Mouse (Mus musculus): ENCODE measurements around the gene Usp20. TPM values are rescaled to one million over a fixed set of nuclear protein-coding genes. Genes with fewer than 3 reads are reported as not detected.
"Not testable (repeated sequence)": the region's sequence is repeated elsewhere in the genome, so short reads cannot be mapped to it uniquely, and the experiment has no call there.

Gene Usp20
- 10 to 100 TPM; 58.5 to 69.1 TPM for total RNA-seq (2021)

DNA sequence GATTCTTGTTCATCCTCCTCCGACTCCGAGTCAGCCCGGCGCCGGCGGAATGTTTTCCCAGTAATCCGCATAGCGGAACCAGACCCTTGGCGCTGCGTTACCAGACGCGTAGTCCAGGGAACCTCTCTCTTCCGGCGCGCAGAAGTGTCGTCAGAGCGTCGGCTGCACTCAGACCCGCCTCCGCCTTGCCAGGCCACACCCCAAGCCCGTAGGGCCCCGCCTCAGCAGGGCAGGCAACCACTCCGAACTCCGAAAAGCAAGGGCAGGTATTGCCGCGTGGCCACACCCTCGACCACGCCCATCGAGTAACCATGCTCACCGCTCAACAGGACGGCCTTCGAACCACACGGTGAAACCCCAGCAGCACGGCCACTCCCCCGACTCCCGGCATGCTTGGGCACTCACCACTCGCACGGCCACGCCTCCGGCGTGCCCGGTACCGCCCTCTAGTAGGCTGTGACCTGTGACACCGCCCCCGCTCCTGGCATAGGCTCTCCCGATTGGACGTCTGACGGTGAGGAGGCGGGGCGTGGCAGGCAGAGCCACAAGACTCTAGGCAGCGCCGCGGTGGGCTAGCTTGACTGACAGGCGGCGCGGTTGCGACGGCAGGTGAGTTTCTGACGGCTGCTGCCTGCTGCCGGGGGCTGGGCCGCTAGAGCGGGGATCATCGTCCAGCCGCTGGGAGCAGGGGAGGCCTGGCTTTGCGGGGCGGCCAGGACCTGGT lies at the start of gene Usp20, which contains the start of gene BC005624:
TSS of gene Usp20 (plus strand) at position 490 of the 724 bp plus-strand sequence.
TSS of gene BC005624 (minus strand) at position 412 of the 724 bp plus-strand sequence.
- DNase-seq, result peak; percentile 99

DNA sequence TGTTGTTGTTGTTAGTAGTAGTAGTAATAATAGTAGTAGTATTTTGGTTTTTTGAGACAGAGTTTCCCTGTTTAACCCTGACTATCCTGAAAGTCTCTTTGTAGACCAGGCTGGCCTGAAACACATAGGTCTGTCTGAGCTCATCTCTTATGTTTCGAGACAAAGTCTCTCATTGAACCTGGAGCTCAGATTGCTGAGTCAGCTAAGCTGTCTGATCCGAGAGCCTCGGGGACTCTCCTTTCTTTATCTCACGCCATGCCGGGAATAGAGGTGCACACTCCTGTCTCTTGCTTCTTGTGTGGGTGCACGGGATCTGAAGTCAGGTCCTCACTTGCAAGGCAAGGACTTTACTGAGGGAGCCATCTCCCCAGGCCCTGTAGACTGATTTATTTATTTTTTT lies 49.0 kb upstream of the Usp20 start:
- no peak for DNase-seq

DNA sequence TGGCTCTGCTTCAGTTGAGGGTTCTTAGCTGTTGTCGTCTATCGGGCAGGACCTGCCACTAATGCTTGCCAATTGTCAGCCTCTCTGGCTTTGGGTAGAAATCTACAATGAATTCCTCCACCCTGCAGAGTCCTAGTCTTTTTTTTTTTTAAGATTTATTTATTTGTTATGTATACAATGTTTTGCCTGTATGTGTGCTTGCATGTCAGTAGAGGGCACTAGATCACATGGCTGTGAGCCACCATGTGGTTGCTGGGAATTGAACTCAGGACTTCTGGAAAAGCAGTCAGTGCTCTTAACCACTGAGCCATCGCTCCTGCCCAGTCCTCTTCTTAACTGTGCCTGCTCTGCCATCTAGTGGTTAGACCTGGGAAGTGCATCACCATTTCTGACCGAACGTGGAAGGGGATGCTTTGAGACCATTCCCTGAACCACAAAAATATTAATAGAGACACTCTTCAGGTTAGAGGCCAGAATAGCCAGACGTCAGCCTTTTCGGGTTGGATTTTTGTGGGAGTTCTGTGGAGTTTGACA lies 48.1 kb upstream of the Usp20 start:
- peak; percentile 87 for DNase-seq

DNA sequence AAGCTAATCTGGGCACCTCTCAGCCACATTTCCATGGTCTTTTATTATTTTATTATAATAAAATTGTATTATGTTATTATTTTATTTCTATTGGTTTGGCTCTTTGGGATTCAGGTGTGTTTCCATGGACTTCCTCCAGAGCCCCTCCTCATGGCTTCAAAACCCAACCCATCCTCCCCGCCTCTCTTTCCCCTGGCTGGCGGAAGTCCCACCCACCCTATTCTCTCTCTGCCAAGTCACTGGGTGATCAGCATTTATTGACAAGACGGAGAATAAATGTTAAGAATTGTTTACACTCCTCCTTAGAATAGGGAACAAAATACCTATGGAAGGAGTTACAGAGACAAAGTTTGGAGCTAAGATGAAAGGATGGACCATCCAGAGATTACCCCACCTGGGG lies 45.3 kb upstream of the Usp20 start:
- no peak for DNase-seq

DNA sequence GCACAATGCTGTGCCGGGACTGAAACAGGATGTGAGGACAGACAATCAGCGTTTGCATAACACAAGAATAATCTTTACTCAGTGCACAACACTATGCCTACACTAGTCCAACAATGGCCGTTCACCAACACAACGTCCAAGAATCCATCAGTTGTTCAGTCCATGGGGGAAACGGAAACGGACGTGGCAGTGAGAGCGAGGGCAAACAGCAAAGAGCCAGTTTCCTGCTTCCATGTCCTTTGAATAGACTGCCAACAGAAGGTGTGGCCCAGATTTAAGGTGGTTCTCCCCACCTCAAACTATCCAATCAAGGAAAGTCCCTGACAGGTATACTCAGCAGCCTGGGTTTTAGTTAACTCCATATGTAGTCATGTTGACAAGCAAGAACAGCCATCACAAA lies 44.3 kb upstream of the Usp20 start:
- DNase-seq, result no peak

DNA sequence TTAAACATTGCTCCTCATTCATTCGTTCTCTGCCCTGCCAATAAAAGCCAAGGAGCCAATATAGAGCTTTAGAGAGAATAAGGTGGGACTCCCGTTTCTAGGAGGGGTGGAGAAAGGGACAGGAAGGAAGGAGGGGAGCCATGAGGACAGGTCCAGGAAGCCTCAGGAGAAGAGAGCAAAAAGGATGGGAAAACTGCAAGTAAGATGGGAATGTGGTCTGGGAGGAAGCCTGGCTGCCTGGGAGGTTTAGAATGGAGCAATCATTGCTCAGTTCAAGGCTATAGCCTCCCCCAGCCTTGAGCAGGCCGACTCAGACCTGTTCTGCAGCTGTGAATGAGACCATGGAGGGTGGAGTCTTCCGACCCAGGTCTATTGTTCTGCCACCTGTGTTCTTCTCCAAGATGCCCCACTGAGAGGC lies 43.5 kb upstream of the Usp20 start:
- DNase-seq, result no peak

DNA sequence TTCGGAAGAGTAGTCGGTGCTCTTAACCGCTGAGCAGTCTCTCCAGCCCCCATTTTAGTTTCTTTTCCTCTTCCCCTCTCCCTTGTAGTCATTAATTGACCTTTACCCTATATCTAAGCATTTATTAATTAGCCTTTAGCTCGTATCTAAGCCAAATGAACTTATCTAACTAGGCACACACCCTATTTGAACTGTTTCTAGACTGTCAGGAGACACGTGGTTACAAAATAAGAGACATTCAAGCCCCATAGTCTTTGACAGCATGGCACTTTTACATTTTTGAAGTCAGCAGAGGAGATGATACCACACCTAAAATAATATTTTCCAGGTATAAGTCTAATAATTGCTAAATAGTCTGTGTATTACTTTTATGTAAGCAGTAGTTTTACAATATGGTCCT lies 40.5 kb upstream of the Usp20 start:
- DNase-seq, result no peak

DNA sequence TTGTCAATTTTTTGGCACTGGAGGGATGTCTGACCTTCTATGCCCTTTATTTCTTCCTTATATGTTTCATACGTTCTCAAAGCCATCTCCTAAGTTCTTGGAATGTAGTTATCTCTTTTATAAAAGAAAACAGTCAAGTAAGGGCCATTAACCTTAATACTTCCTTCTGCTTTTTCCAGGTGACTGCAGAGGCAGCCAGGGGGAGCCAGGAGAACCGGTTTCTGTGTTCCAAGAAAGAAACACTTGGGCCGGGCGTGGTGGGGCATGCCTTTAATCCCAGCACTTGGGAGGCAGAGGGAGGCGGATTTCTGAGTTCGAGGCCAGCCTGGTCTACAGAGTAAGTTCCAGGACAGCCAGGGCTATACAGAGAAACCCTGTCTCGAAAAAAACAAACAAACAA lies 40.0 kb upstream of the Usp20 start:
- not testable (repeated sequence) for DNase-seq

DNA sequence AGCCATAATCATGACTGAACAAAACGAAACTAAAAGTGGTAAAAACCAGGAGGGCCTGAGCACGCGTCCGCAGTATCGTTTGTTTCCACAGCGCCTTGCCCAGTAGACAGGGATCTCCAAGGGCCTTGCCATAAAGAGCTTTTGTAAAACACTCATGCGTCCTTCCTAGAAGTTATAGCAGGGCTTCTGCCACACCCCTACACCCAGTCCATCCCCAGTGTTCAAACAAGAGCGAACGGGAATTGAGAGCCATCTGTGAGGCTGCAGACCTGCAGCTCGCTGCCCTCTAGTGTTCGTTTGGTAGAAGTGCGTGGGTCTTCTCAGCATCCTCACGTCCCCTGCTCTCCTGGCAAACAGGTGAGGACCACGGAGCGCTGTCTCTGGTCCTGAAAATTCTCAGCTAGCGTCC lies 39.5 kb upstream of the Usp20 start:
- DNase-seq, result peak; percentile 66

DNA sequence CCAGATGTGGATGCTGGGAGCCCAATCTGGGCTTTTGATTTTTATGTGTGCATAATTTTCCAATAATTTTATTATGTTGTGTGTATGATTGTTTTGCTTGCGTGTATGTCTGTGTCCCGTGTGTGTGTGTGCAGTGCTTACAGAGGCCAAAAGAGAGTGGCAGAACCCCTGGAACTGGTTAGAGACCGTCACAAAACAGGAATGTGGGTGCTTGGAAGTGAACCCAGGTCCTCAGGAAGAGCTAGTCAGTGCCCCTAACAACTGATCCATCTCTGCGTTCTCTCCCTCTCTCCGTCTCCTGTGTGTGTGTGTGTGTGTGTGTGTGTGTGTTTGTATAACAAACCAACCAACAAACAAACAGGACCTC lies 29.6 kb upstream of the Usp20 start:
- no peak for DNase-seq

DNA sequence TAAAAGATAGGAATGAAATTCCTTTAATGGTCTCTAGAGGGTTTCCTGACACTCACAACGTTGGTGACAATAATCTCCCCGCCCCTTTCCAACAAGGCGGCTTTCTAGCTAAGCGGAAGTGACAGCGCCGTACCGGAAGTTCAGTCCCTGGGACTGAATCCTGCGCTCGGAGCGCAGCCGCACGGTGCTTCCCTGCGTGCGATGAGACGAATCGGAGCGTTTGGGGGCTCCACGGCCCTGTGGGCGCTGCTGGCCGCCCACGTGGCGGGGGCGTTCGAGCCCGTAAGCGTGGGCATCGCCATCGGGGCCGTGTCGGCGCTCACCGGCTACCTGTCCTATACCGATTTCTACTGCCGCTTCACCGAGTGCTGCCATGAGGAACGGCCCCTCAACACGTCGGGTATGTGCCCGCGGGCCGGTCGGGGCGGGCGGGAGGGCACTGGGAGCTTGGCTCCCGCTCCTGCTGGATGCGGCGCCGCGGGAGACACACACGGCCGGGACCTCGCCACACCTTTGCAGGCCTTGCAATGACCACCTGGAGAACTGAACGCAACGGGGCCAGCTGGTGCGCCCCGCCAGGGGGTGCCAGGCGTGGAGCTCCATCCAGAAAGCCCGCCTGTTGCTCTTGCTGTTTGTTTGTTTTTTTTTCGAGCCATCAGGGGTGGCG lies 29.1 kb upstream of the Usp20 start, which contains the start of gene Tor1b:
TSS of gene Tor1b (plus strand) at position 136 of the 667 bp plus-strand sequence.
- peak; percentile 86 for DNase-seq

DNA sequence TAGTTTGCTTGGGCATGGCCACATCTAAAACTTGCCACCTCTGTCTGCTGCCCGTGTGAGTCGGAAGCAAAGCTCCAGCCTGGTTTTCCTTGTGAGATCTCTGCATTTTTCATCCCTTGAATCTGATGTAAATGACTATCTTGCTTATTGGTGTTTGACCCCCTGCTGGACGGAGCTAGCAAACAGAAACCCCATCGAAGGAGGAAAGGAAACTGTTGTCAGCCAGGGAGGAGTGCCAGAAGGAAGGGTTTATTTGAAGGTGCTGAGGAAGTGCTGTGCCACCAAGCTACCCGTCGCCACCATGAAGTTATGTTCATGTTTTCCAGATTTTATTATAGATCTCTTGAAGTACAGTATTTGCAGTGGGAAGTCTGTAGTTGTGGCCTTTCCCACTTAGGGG lies 27.3 kb upstream of the Usp20 start:
- DNase-seq, result no peak

DNA sequence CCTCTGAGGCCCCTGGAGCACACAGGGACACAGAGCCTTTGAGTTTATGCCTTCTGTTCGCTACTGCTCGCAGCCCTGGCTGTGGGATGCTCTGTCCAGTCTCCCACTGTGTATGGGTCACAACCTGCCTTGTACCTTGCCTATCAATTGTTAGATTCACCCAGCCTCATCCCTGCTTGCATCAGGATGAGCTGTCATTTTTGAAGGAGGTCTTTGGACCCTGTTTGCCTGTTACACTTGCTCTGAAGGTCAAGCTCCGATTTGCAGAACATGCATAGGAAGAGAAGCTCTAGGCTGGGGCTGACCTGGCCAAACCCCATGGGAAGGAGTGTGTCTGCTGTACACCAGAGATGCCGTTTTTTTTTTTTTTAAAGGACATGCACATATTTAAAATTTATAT lies 24.6 kb upstream of the Usp20 start:
- DNase-seq, result no peak

DNA sequence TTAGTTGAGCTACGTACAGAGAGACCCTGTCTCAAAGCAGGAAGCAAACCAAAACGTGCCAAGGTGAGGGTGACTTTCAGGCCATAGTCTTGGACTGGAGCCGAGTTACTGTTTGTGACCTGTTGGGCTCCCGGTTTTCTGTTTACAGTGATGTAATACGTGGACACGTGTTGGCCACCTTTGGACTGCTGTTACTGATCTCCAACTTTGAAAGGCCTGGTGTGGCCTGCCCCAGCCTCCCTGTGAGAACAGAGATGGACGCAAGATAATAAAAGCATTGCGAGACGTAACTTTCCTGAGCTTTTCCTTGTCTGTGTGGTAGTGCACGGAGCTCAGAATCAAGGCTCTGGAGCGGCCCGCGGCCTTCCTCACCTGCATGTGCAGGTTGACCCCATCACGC lies 23.4 kb upstream of the Usp20 start:
- no peak for DNase-seq

DNA sequence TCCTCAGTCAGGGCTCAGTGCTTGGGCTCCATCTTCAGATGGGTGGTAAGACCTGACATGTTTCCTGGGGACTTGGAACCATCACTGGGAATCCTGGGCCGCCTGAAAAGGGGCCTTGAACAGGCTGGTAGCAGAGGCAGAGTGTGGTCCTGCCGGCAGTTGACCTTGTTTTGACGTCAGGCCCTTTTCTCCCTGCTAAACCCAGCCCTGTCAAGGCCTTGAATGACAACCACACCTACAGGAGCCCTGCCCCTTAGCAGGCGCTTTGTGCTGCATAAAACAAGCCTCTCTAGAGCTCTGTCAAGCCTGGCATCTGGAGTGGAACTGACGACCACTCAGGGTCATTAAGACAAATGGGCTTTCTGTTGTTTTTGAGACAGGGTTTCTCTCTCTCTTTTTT lies 22.2 kb upstream of the Usp20 start:
- DNase-seq, result no peak

DNA sequence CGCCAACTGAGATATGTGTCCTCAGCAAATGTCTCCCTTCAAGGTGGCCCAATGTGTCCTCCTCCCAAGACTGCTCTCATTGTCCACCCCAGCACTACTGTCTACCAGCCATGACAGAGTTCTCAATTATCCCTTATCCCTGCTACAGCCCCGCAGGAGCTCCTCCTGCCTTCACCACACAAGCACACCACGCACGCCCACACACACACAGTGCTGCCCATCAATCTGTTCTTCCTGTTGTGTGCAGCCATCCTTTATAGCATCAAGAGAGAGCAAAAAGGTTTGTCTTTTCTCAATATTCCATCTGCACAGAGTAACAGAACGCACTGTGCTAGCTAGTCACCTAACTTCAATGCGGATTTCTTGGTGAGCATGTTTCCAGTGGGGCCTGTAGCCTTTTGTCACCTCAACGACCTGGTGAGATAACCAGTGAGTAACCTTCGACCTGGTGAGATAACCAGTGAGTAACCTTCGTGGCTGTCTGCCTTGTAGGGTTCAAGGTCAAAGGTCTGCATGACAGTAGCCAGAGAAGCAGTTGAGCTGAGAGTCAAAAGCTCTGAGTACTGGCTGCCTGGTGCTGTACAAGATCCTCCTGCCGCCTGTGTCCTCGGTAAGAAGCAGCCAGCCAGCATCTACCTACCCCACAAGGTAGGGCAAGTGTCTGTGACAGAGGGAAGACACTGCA lies 19.4 kb upstream of the Usp20 start:
- no peak for DNase-seq

DNA sequence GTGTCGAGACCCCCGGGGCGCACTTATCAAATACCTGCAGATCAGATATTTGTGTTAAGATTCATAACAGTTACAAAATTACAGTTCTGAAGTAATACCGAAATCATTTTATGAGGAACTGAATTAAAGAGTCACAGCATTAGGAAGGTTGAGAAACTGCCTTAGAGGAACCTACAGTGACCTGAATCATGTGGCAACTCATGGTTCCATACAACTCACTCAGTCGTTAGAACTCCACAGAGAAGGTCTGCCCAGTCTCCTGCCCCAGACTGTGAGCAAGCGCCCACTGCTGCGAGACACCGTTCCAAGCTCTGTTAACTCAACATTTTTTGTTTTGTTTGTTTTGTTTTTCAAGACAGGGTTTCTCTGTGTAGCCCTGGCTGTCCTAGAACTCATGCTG lies 16.5 kb upstream of the Usp20 start:
- no peak for DNase-seq

DNA sequence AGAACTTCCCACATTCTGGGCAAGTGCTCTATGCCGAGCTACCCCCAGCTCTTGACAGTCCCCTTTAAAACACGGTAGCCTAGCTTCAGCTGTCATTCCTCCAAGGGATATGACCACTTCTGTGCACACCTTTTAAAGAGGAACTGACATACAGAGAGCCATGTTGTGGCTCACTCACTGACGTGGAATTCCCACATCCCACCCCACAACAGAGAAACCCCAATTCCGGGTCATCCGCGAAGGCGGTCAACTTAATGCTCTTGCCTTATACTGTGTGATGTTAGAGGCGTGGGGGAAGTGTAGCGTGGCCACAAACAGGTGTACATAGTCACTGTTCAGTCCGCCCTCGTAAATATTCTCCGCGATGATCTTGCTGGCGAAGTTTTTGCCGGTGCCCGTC lies 15.3 kb upstream of the Usp20 start:
- no peak for DNase-seq

DNA sequence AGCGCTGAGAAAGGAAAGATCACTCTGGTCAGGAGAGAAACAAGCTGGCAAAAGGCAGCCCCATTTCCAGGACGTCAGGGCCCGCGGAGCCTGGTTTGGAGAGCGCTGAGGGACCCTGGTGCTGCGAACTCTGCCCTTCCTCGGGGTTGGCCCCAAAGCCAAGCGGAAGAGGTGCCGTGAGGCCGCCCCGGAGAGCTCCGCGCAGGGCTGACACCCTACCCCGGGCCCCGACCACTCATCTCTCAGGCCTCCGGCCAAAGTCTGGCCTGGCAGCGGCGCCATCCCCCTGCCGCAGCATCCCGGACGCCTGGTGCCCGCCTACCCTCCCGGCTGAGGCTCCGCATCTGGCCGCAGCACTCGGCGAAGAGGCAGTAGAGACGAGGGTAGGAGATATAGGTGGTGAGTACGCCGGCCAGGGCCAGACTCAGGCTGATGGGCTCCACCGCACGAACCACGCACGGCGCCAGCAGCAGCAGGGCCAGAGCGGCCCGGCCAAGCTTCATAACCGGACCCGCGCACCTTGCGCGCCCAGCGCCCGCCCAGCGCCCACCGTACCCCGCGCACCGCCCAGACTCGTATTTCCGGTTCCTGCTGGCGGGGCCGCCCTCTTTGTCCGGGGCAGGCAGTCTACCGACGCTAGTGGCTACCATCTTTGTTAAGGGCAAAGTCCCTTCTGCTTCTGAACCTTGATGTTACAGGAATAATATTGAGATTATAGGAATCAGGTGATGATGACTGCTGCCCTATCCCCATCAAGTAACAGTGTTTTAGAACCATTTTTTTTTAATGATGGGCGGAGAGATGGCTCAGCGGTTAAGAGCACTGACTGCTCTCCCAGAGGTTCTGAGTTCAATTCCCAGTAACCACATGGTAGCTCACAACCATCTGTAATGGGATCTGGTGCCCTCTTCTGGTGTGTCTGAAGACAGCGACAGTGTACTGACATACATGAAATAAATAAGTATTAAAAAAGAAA lies 14.4 kb upstream of the Usp20 start, which contains the start of gene Tor1a:
TSS of gene Tor1a (minus strand) at position 582 of the 976 bp plus-strand sequence.
- DNase-seq, result peak; percentile 92

DNA sequence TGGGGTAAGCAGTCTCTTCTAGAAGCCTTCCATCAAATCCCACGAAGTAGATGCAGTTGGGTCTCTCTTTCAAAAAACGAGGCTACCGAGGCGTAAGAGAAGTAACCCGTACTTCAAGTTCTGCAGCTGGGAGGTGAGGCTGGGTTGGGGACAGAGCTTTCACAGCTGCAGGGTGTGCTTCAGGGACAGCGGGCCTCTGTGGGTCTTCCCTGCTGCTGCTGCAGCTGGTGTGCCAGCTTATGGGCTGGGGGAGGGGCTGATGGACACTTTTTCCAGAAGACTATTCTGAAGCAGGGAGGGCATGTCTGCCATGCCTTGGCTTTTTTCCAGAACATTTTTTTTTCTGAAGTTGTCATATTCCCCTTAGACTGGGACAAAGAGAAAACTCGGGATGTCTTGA lies 945 bp downstream of the Usp20 start:
- DNase-seq, result no peak

DNA sequence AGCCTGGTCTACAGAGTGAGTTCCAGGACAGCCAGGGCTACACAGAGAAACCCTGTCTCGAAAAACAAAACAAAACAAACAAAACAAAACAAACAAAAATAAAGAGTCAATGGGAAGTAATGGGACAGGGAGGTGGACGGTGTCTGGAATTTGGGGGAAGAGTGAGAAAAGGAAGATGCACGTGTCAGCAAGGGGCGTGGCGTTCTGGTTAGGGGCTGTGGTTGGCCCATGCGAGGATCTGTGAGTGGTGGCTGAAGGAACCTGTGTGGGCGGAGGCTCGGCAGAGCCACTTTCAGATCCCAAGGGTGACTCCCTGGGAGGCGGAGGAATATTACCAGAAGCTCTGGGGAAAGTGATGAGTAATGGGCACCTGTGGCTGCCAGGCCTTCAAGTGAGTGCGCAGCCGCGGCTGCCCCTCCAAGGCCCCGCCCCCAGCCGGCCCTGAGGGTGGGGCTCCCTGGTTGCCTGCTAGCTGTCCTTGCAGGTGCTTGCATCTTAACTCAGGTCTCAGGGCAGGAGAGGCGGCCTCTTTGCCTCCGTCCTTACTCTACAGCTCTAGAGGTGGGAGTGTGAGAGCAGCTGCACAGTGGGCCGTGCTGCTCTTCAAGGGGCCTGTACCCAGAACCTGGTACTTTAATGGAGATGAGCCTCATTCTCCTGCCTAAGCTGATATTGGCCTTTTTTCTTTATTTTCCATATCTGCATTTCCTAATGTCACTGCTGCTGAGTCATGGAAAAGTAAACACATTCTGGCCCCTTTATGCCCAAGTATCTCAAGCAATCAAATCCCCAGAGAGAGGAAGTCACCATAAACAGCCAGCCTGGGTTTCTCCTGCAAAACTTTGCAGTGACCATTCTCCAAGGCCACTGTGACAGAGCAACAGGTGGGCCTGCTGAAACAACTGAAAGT lies 3.3 kb downstream of the Usp20 start:
- DNase-seq, result peak; percentile 35
